Mouse (Mus musculus) thymus, postnatal 14 days (tissue): Measurements from ENCODE around the gene Tshz3.

ENCODE experiments used
- DNase-seq: peaks from one replicate; pipeline ENCODE4 v3.0.0; 2021

The Tshz3 gene

GRCm38 (mm10) chr7:36786713-36787421 is 88.9 kb downstream of the Tshz3 start:
- DNase-seq: no peak

GRCm38 (mm10) chr7:36796392-36797187 is 98.7 kb downstream of the Tshz3 start:
- no peak for DNase-seq
